Mouse (Mus musculus): ENCODE measurements around the gene Tdp1.

Tdp1 gene

GRCm38 (mm10) chr12:99898248-99898870 is 14.0 kb downstream of the Tdp1 start:
- DNase-seq (ENCODE audit: low spot score): no peak

GRCm38 (mm10) chr12:99899991-99900390 is 15.7 kb downstream of the Tdp1 start:
- DNase-seq (ENCODE audit: low spot score): no peak

DNA sequence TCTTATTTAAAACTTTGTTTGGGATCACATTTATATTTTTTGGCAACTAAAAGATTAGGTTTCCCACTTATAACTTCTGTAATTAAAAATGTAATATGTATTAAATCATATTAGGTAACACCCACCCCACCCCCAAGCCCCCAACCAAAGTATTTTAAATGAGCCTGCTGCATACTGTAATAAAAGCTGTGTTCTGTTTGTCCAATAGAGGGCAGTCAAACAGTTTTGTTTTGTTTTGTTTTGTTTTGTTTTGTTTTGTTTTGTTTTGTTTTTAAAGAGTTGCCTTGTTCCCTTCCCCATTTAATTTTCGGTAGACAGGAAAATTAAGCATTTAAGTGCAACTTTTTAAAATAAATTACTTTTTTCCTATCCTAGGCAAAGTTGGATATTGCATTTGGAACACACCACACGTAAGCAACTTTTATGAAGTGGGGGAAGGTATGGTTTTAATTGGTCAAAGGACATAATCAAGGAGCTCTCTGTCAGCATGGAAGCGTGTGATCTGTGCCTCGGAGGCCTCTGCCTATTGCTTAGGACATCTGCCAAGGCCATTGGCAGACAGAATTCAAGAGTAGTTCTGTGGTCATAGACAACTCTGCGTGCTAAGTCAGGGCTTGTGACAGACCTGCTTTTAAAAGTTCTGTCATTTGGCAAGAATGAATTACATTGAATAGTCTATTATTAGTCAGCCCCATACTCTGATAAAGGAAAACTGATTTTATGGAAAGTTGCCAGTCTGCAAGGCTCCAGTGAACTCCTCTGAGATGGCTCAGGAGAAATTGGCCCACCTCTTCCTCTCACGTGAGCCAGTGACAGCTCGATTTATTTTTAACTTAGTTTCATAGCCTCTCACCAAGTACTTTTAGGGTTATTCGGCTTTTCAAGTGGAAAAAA is 17.9 kb downstream of the Tdp1 start:
- DNase-seq (ENCODE audit: low spot score): no peak

- DNase-seq (ENCODE audit: low spot score): no peak
Measured at GRCm38 (mm10) chr12:99902867-99903370, 18.6 kb downstream of the Tdp1 start.

- no peak for DNase-seq (ENCODE audit: low spot score)
Measured at GRCm38 (mm10) chr12:99904537-99904936, 20.2 kb downstream of the Tdp1 start.

GRCm38 (mm10) chr12:99911466-99911865 is 27.1 kb downstream of the Tdp1 start:
- no peak for DNase-seq (ENCODE audit: low spot score)

DNA sequence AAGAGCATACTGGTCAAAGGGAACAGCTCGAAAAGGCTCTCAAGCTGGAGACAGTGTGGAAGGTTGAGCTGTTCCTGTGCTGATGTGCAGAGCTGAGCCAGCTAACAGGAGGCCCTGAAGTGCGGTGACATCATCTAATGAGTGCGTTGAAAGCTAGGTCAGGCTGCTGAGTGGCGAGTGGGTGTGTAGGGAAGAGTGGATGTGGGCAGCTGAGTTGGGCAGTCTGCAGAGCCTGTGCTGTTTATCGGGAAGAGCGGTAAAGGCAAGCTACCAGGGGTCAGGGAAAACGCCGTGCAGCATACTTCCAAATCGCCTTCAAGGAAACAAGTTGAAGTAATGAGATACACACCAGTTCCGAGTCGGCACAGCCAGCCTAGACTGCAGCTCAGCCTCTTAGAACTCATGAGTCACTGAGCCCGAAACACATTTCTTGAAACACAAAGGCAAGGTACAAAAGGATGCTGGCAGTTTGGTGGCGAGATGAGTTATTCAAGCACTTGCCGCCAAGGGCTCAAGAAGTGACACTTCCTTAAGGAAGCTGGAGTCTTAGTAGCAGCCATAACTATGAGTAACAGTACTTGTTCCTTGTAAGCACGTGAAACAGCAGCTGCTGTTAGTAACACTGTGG is 33.6 kb downstream of the Tdp1 start:
- DNase-seq (ENCODE audit: low spot score): no peak

- no peak for DNase-seq (ENCODE audit: low spot score)
Measured at GRCm38 (mm10) chr12:99919636-99920035, 35.3 kb downstream of the Tdp1 start.

GRCm38 (mm10) chr12:99921045-99921444 is 36.7 kb downstream of the Tdp1 start:
- DNase-seq (ENCODE audit: low spot score): no peak

DNA sequence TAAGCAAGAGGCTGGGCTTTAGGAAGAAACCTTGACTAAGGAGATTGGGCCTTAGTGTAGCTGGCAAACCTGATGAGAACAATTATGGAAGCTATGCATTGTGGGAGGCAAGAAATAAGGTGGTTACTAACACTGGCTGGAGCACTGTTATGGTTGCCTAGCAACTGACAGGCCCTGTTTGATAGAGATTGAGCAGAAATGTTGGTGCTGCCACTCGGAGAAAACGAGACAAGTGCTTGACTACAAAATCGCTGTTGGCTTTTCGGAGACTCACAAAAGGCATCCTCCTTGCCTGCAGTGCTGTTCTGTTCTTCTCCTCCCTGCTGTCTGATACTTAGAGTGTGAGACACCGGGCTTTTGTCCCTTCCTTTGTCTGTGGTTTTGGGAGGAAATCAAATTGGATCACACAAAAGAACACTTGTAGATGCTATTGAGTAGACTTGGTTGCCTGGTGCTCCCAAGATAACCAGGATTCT is 38.9 kb downstream of the Tdp1 start:
- no peak for DNase-seq (ENCODE audit: low spot score)

GRCm38 (mm10) chr12:99923703-99924102 is 39.4 kb downstream of the Tdp1 start:
- no peak for DNase-seq (ENCODE audit: low spot score)

GRCm38 (mm10) chr12:99928311-99928710 is 44.0 kb downstream of the Tdp1 start:
- DNase-seq (ENCODE audit: low spot score): no peak

- no peak for DNase-seq (ENCODE audit: low spot score)
Measured at GRCm38 (mm10) chr12:99929160-99929559, 44.8 kb downstream of the Tdp1 start.

- DNase-seq (ENCODE audit: low spot score): no peak
Measured at GRCm38 (mm10) chr12:99932245-99932644, 47.9 kb downstream of the Tdp1 start.

GRCm38 (mm10) chr12:99933630-99934029 is 49.3 kb downstream of the Tdp1 start:
- DNase-seq (ENCODE audit: low spot score): no peak

DNA sequence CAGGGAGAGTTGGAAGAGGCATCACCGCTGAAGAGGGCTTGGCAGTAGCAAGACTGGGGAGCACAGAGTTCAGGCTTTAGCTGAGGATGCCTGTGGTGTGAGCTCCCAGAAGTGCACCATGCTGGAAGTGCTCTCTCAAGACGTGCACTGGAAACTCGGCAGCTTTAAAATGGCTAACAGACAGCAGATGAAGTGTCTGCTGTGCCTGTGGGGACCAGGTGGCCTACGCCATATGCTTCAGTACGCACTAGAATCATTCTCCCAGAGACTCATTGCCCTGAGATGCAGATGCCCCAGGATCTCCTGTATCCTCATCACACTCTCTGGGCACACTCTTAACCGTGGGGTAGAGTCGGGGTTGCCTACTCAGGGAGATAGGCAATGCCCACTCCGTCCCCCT is 51.1 kb downstream of the Tdp1 start:
- DNase-seq (ENCODE audit: low spot score): no peak

DNA sequence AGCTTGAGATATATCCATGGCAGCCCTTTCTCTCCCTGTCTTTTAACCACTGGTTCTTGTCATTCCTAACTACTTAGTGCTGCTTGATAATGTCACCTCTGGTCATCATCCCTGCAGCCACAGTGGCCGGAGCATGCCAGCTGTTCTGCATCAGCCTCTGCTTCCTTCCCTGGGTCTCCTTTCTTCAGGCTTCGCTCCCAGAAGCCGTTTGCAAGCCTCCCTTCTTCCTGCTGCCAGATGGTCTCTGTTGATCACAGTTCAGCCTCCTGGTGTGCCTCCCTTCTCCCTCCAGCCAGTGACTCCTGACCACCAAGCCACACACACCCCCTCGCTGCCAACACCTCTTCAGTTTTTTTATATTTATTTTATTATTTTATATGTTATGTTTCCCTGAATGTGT is 54.2 kb downstream of the Tdp1 start:
- no peak for DNase-seq (ENCODE audit: low spot score)

DNA sequence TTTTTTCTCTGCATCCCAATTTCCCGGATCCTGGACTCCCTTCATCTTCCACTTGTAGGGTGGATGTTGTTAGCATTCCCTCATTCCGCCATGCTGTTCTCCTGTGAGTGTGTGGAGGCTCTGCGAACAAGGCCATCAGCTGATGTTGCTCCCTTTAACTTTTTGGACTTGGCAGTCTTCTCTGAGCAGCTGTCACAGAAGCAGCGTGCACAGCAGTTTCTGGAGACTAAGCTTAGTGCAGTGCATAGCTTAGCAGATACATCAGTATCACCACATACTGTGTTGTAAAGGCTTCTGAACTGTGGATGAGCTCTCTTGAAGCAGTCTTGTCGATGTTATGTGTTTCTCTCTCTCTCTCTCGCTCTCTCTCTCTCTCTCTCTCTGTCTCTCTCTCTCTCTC is 54.9 kb downstream of the Tdp1 start:
- DNase-seq (ENCODE audit: low spot score): no peak

DNA sequence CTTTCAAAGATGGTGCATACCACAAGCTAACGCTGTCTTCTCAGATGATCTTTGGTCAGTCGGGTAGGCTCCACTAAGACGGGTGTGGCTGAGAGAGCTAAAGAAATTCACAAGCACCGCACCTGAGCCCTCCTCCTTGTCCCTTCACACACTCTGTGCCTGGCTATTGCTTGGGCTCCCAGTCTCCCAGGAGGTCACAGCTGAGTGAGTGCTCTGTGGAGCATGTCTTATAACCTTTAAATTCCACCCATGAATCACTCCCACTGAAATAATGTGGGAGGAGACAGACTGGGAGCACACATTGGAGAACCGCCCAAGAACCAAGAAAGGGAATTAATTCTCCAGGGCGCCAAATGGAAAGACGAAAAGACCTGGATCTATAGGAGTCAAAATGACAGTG is 56.4 kb downstream of the Tdp1 start:
- DNase-seq (ENCODE audit: low spot score): no peak

DNA sequence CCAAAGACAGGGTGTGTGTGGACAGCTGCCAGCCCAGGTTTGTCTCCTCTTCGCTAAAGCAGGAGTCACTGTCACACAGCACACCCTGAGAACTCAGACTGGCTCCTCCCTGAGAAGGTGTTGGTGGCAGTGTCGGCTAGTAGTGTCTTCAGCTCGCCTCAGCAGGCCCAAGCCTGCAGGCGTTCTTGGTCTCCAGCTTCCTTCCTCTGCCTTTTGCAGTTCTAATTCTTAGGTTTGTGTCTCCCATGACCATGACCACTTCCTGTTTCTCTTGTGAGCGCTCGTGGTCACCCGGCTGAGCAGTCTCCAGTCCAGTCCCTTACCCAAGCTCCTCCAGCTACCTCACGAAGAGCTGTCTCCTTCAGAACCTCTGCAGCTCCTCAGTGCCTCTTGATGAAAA is 58.1 kb downstream of the Tdp1 start:
- DNase-seq (ENCODE audit: low spot score): no peak

GRCm38 (mm10) chr12:99952928-99953327 is 68.6 kb downstream of the Tdp1 start:
- DNase-seq (ENCODE audit: low spot score): no peak

- DNase-seq (ENCODE audit: low spot score): no peak
Measured at GRCm38 (mm10) chr12:99956411-99956810, 72.1 kb downstream of the Tdp1 start.

Measured in urinary bladder, postnatal 10 days (tissue).